Mouse (Mus musculus) embryonic fibroblast, embryonic 13.5 days (primary cell): ENCODE results near the gene Nalcn. TPM values are rescaled to one million over a fixed set of nuclear protein-coding genes. Genes with fewer than 3 reads are reported as not detected.
A peak's percentile ranks its signal among the peaks of the same experiment; 100 is the strongest.

Experiments used
- H3K27ac ChIP-seq: 2 replicates; pipeline ENCODE4 v1.5.1; 2012; ENCODE audit warnings: low read length, control low read depth, inconsistent platforms; ENCODE audit not compliant: insufficient read depth
- H3K4me1 ChIP-seq: 2 replicates; pipeline ENCODE4 v1.6.1; 2011; ENCODE audit warnings: low read length; ENCODE audit not compliant: control insufficient read depth, insufficient read depth
- H3K4me3 ChIP-seq: 2 replicates; pipeline ENCODE4 v1.5.1; 2011; ENCODE audit warnings: mild to moderate bottlenecking, control low read depth, low read length; ENCODE audit not compliant: insufficient read depth
- CTCF ChIP-seq: IDR thresholded peaks from 2 replicates; pipeline ENCODE4 v1.5.1; 2011; ENCODE audit warnings: mild to moderate bottlenecking, control low read depth, low read length, moderate library complexity, borderline replicate concordance; ENCODE audit not compliant: insufficient read depth
- POLR2A ChIP-seq: IDR thresholded peaks from 2 replicates; pipeline ENCODE4 v1.6.1; 2011; ENCODE audit warnings: low read depth, mild to moderate bottlenecking, control low read depth, low read length, moderate library complexity
- polyA plus RNA-seq: library from polyadenylated mRNA; stranded (reverse); fragments of >200 nt; gene quantifications from 2 replicates; pipeline ENCODE4 v1.2.4, GENCODE M21; 2011; ENCODE audit warnings: low read depth; ENCODE audit not compliant: missing spikeins, insufficient read length

Gene Nalcn
- polyA plus RNA-seq, 1 experiment = 0.74 TPM

DNA sequence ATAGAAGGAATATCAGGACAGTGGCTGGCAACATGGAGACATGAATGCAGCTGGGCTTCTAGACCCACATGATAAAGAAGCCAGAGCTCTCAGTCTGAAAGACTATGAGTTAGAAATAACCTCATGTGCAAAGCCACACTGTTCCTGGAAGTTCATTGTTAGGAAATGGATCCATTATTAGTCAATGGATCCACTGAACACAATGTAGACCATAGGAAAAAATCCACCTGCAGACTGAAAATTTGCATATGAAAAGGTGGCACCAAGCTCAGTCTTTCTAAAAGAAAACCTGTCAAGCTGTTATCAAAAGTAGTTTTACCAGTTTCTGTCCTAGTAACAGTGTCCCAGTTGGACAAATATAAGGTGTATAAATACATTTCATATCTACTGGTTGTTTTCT is 39.5 kb downstream of the Nalcn start:
- Histone ChIP-seq H3K4me1 (no peaks in the 10 kb centered on the region), H3K27ac (no peak overlapping the region), H3K4me3 (no peak overlapping the region)
- TF ChIP-seq POLR2A (no peak), CTCF (no peak)

DNA sequence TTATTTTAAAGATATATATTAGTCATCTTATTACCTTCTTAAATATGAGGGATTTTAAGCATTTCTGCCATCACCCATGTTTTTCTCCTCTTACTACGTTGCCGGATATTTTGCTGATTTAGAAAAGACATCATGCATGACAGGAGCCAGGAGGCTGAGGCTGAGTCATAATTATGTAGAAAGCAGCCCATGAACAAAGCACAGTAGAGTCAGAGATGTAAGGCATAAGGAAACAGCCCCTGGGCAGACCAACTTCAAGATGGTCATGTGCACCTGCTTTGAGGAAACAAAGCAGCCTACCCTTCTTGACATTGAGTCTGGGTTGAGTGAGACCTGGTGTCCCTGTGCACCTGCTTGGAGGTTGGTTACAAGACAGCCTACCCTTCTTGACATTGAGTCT is 44.5 kb downstream of the Nalcn start:
- Histone ChIP-seq H3K4me3 (no peak overlapping the region), H3K4me1 (no peaks in the 10 kb centered on the region), H3K27ac (no peak overlapping the region)
- TF ChIP-seq CTCF (no peak), POLR2A (no peak)

DNA sequence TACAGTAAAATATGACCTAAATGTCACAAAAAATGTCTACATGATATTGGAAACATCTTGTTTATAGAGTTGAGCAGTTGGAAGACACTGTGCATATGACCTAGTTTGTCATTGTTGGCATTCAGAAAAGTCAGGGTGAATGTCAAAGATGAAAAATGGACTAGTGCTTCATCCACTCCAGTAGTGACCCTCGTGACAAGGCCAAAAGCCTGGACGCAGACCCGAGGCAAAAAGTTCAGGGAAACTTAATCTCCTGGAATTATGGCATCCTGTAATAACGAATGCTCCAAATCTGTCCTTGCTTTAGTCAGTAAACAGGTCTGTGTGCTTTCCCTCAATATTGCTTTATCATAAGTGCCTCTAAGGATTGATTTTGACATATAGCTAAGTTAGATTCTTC is 51.6 kb downstream of the Nalcn start:
- no peak for TF ChIP-seq CTCF
- no peak for TF ChIP-seq POLR2A
- H3K4me1 ChIP-seq = no peaks in the 10 kb centered on the region
- H3K4me3 ChIP-seq = no peak overlapping the region
- H3K27ac ChIP-seq = no peak overlapping the region

DNA sequence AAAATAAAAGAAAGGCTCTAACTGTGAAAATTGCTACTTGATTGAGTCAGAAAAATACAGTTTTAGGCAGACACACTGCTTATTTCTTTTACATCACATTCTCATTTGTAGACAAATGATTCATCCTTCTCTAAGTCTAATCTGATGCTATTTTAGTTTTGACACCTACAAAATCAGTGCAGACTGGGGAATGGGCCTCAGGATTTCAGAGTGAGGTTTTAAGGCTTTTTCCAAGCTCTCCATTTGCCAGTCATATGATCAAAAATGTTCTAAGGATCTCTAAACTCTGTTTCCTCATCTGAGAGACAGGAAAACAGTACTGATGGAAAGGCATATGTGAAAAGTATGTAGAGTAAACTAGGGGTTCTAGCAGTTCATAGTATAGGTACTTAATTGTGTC is 52.0 kb downstream of the Nalcn start:
- Histone ChIP-seq H3K4me3 (no peak overlapping the region), H3K4me1 (no peaks in the 10 kb centered on the region), H3K27ac (no peak overlapping the region)
- TF ChIP-seq POLR2A (no peak), CTCF (no peak)

DNA sequence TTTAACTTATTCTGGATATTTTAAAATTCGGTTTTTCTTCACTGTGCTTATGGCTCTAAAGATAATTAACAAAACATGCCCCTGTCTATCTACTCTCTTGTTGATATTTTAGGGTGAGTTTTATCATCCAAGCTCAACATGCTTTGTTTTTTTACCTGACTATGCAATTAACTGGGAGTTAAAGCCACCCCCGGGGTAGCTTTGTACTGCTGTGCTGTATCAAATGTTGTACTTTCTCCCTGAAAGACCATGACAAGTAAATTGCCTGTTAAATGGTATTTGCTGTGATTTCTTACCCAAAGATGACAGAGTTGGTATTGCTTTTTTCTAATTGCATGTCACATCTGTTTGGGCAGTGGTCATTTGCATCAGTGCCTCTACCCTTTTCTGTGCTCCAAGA is 60.3 kb downstream of the Nalcn start:
- H3K4me3 ChIP-seq = no peak overlapping the region
- H3K4me1 ChIP-seq = no peaks in the 10 kb centered on the region
- no peak overlapping the region for H3K27ac ChIP-seq
- no peak for TF ChIP-seq POLR2A
- no peak for TF ChIP-seq CTCF

DNA sequence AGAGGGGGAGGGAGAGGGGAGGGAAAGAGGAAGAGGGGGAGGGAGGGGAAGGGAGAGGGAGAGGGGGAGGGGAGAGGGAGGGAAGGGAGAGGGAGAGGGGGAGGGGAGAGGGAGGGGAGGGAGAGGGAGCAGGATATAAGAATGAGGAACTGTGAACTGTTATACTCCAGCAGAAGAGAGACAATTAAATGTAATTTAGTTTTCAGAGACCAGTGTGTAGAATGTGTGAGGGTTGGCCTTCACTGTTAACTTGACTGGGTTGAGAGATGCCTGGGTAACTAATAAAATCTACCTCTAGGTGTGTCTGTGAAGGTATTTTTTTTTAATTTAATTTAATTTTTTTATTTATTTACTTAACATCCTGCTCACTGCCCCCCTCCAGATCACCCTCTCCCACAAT is 71.4 kb downstream of the Nalcn start:
- Histone ChIP-seq H3K4me1 (no peaks in the 10 kb centered on the region), H3K27ac (no peak overlapping the region), H3K4me3 (no peak overlapping the region)
- no peak for TF ChIP-seq CTCF
- TF ChIP-seq POLR2A = no peak

DNA sequence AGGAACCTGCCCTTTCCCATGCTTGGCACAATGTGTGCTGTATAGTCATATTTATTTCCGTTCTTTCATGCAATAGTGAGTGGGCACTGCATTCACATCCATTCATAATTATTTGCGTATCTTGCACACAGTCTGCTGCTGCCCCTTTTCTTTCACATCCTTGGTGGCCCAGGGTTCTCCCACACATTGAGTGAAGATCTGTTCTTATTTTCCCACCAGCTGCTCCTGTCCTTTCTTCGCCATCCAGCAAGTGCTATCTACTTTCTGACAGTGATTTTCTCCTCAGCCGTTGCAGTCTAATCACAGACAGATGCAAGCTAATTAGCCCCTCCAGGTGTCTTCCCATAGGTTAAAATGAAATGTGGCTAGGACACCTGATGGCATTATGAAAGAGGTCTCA is 72.0 kb downstream of the Nalcn start:
- Histone ChIP-seq H3K27ac (no peak overlapping the region), H3K4me3 (no peak overlapping the region), H3K4me1 (no peaks in the 10 kb centered on the region)
- TF ChIP-seq CTCF (no peak), POLR2A (no peak)

DNA sequence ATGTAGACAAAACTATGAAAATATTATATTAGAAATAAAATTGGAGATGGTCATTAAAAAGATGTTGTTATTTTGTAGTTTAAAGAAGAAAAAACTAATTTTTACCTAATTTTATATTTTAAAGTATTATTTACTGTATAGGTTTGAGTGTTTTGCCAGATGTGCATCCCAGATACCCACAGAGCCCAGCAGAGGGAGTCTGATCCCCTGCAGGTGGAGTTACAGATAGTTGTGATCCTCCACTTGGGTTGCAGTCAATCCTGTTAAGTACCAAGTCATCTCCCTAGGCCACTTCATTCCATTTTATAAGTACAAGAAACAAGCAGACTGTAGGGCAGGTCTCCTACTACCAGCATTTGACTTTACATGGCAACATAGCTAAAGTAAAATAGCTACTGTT is 84.6 kb downstream of the Nalcn start:
- H3K27ac ChIP-seq = no peak overlapping the region

DNA sequence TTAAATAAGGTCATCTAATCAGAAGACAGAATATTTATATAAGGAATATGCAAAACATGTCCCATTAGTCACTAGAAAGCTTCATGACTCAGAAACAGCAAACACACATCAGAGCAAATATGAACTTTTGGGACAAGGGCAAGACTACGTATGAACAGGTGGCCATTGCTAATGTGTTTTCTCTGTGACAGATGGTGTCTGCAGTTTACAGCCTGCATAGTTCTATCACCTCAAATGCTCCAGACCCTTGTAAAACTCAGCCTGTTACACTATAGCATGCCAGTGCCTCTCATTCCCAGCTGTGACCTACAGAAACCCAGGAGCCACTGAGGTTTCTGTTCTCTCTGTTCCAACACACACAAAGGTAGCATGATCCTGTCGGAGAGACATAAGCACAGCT is 91.3 kb downstream of the Nalcn start:
- Histone ChIP-seq H3K4me1 (0 out of 2 replicates have a peak, but pooled peaks cover 2% of the 10 kb centered on the region), H3K27ac (no peak overlapping the region), H3K4me3 (no peak overlapping the region)
- TF ChIP-seq POLR2A = no peak

More for the DNA sequence above, 84.6 kb downstream of the Nalcn start:
- TF ChIP-seq POLR2A (no peak), CTCF (no peak)
- Histone ChIP-seq H3K4me1 (no peaks in the 10 kb centered on the region), H3K4me3 (no peak overlapping the region)

DNA sequence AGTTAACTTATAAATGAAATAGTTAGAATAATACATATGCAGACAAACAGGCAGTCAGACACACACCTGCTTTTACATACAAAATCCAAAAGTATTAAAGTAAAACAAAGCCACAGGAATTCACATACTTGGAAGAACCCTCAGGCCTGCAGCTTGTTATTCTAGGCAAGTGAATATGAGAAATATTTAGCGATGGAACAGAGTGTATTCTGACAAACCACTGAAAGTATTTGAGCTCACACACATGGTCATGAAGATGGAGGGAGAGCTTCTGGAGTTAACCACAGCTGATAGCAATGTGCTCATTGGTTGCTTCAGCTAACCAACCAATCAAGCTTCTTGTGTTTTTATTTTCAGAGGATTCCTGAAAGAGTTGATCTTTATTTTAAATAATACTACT is 93.9 kb downstream of the Nalcn start:
- Histone ChIP-seq H3K4me1 (peaks cover 7% of the 10 kb centered on the region), H3K4me3 (no peak overlapping the region), H3K27ac (no peak overlapping the region)
- TF ChIP-seq POLR2A (no peak), CTCF (no peak)

DNA sequence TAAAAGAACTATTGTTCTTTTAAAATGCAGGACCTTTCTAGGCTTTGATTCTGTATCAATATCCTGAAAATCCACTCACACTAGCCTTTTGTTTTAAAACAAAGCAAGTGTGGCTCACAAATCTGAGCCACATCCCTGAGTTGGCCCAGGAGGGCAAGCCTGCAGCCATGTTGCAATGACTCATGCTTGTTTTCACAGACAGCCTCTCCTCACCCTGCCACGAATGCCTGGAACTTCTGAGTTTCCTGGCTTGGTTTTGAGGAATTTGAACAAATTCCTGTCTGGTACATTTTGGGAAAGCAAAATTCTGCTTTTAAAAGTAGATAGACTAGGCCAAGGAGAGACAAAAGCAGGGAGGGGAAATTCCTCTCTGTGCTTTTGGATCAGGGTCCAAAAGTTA is 95.7 kb downstream of the Nalcn start:
- H3K27ac ChIP-seq = peak overlapping the region; percentile 86
- peaks cover 7% of the 10 kb centered on the region for H3K4me1 ChIP-seq
- TF ChIP-seq CTCF (no peak), POLR2A (no peak)
- H3K4me3 ChIP-seq = no peak overlapping the region
